Mouse (Mus musculus) activated CD4-positive, CD25-positive, alpha-beta regulatory T cell (primary cell): ENCODE measurements around the gene Ifnlr1. TPM values are rescaled to one million over a fixed set of nuclear protein-coding genes. Genes with fewer than 3 reads are reported as not detected.

ENCODE experiments used
- polyA plus RNA-seq, 2 experiments: library from polyadenylated mRNA; unstranded; fragments of 100-300 nt; shearing (Covaris generic); gene quantifications; one replicate each; pipeline ENCODE4 v1.2.1; 2017

Gene Ifnlr1
- polyA plus RNA-seq = under 1 TPM in 1 of 2 experiments, not detected in 1; 0.20 TPM

DNA sequence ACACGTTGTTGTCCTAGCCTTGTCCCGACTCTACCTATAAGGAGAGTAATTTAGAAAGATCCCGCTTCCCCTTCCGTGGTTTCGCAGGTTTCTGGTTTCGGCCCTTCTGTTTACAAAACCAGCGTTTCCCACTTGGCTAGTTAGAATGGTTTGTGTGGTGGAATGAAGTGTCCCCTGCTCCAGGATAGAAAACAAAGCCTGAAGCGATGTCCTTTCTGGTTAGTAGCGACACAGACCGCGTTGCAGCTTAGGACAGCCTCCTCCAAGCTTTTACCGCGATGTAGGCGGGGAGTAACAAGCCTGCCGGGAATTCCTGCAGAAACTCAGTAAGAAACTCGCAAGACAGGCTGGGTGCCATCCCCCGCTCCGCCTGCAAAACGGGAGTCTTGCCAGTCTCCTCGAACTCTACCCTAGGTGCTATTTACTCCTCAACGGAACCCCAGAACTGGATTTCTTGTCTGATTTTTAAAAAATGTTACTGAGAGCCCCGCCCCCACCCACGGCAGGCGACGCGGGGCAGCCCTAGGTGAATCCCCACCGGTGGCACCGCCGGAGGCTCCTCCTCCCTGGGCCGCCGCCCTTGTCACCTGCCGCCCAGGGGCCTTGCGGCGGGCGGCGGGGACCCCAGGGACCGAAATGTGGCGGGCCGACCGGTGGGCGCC lies at the start of gene Ifnlr1:
Ifnlr1 (plus strand) TSS at position 382 of the 662 bp plus-strand sequence.

DNA sequence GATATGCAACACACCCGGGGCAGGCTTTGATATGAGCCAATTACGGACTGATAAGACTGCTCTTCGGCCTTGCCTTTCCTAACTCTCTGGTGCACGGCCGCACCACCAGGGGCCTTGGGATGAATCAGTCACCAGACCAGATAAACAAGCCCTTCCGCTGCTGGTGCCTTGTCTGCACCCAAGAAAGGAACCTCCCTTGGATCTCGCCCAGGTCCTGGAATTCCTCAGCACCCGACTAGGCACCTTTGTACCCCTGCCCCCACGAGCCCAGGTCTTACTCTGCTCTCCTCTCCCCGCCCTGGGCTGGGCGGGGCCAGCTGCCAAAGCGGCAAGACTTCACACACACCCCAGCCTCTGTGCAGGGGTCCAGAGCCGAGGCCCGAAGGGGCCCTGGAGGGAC lies 41.7 kb downstream of the Ifnlr1 start, which contains the start of gene Il22ra1:
Il22ra1 (plus strand) TSS at position 356 of the 400 bp plus-strand sequence.

Other genes with a start within 250 kb of the Ifnlr1 start
- gene Stpg1, start 191.5 kb upstream of the Ifnlr1 start, polyA plus RNA-seq = under 1 TPM in 1 of 2 experiments, not detected in 1; 0.45 TPM
- 10 to 100 TPM; 14.6 to 14.8 TPM for gene Nipal3, start 191.2 kb upstream of the Ifnlr1 start, polyA plus RNA-seq
- not detected for gene Grhl3, start 112.7 kb upstream of the Ifnlr1 start, polyA plus RNA-seq
- not detected for gene Il22ra1, start 41.9 kb downstream of the Ifnlr1 start, polyA plus RNA-seq
- gene Myom3, start 73.4 kb downstream of the Ifnlr1 start, polyA plus RNA-seq = not detected
- gene Srsf10, start 169.5 kb downstream of the Ifnlr1 start, polyA plus RNA-seq = 100 to 1,000 TPM; 126 to 150 TPM
- gene Pnrc2, start 187.6 kb downstream of the Ifnlr1 start, polyA plus RNA-seq = 100 to 1,000 TPM; 203 to 210 TPM
- 10 to 100 TPM in 1 of 2 experiments, 1 to 10 TPM in 1; 8.5 to 11.3 TPM for gene Cnr2, start 209.1 kb downstream of the Ifnlr1 start, polyA plus RNA-seq
- gene Fuca1, start 234.4 kb downstream of the Ifnlr1 start, polyA plus RNA-seq = 100 to 1,000 TPM in 1 of 2 experiments, 10 to 100 TPM in 1; 89.7 to 112 TPM